Mouse (Mus musculus) spleen, adult 2 months (tissue): Measurements from ENCODE around the gene Gm525.

ENCODE experiments used
- CTCF ChIP-seq: fragments of 200-500 bp; IDR thresholded peaks from 2 replicates; pipeline ENCODE4 v1.5.1; 2011; ENCODE audit warnings: mild to moderate bottlenecking, inconsistent platforms; ENCODE audit not compliant: insufficient read depth, insufficient read length, insufficient replicate concordance; ENCODE audit errors: extremely low read depth
- POLR2A ChIP-seq: fragments of 200-500 bp; IDR thresholded peaks from 2 replicates; pipeline ENCODE4 v1.6.1; 2011; ENCODE audit warnings: low read depth, low read length, inconsistent platforms

- no peak for TF ChIP-seq CTCF
- TF ChIP-seq POLR2A: no peak
Observed at GRCm38 (mm10) chr11:89035552-89035951, 38.1 kb upstream of the Gm525 start.
